ENCODE assay signal across 9 mouse cellular contexts in genomic region chr17:32113523-32114421, GRCm38 (mm10). TPM values are rescaled to one million over a fixed set of nuclear protein-coding genes. Genes with fewer than 3 reads are reported as not detected.
A peak's percentile ranks its signal among the peaks of the same experiment; 100 is the strongest.
DNase-seq lines count a peak whose midpoint lies in the region; ATAC-seq and TF ChIP-seq lines count a peak whose summit lies in the region.
"Had no signal": no experiment of that assay in that cellular context is flagged by ENCODE, and none has a peak within 500 bp of the region (broad histone marks: within the 10 kb centered on the region; RNA-seq: fewer than 3 reads in every experiment).

No protein-coding gene starts in this region.

- H3K4me3 ChIP-seq in cortical plate, adult 2 months (ENCODE audit: insufficient read depth, low read length): peak overlapping the region; percentile 87
- peak overlapping the region; percentile 59 for H3K4me3 ChIP-seq in intestine, embryonic 16.5 days (ENCODE audit: low read length)
- H3K4me3 ChIP-seq in liver, embryonic 12.5 days: peak overlapping the region; percentile 71
- H3K4me3 ChIP-seq: myocyte had no signal

- peak; percentile 37 to 52 for DNase-seq in layer of hippocampus, postnatal 10 days (ENCODE audit: low spot score in 2 of 2)
- DNase-seq in layer of hippocampus, adult 11-12 months (ENCODE audit: low spot score): no peak
- peak; percentile 52 to 61 for DNase-seq in monocyte, adult 2 months (ENCODE audit: low read depth in 1 of 2, low spot score in 2 of 2)
- peak; percentile 63 for DNase-seq in testis, postnatal 14 days (ENCODE audit: low spot score)

- peak; percentile 74 for ATAC-seq in granulocyte monocyte progenitor cell, adult 5-6 weeks (replicated peaks; ENCODE audit: poor library complexity, severe bottlenecking)
- ATAC-seq in intestine, embryonic 16.5 days: peak; percentile 62
- ATAC-seq in liver, embryonic 12.5 days: peak; percentile 73

- no peaks in the 10 kb centered on the region for H3K36me3 ChIP-seq in intestine, embryonic 16.5 days (ENCODE audit: control insufficient read depth, insufficient read depth, low read length)
- H3K36me3 ChIP-seq in liver, embryonic 12.5 days: peaks cover 6% of the 10 kb centered on the region

- H3K27me3 ChIP-seq in intestine, embryonic 16.5 days (replicated peaks; ENCODE audit: control insufficient read depth, insufficient read depth, low read length): no peaks in the 10 kb centered on the region; the same call in 1 of the 2 replicates
- no peaks in the 10 kb centered on the region for H3K27me3 ChIP-seq in liver, embryonic 12.5 days (replicated peaks)

- H3K4me1 ChIP-seq in cortical plate, adult 2 months (ENCODE audit: control insufficient read depth, insufficient read depth, low read length): peaks cover 5% of the 10 kb centered on the region
- peaks cover 27% of the 10 kb centered on the region for H3K4me1 ChIP-seq in intestine, embryonic 16.5 days (ENCODE audit: control insufficient read depth, insufficient read depth, low read length)
- H3K4me1 ChIP-seq in liver, embryonic 12.5 days: peaks cover 98% of the 10 kb centered on the region

- TF ChIP-seq CTCF in cortical plate, adult 2 months (IDR thresholded peaks at IDR 0.05; ENCODE audit: extremely low read depth, insufficient read depth, low read length): no peak

- peak overlapping the region; percentile 98 for H3K4me2 ChIP-seq in intestine, embryonic 16.5 days (ENCODE audit: low read depth, low read length)
- peak overlapping the region; percentile 97 for H3K4me2 ChIP-seq in liver, embryonic 12.5 days

- 2% methylated on average over 56 of the region's 56 CpGs for WGBS in intestine, embryonic 16.5 days
- WGBS in liver, embryonic 12.5 days (ENCODE audit: insufficient replicate concordance): 1% methylated on average over 56 of the region's 56 CpGs

- no peak for TF ChIP-seq POLR2A in cortical plate, adult 2 months (IDR thresholded peaks at IDR 0.05; ENCODE audit: extremely low read depth, insufficient read depth, low read length)

- no peaks in the 10 kb centered on the region for H3K9me3 ChIP-seq in intestine, embryonic 16.5 days (ENCODE audit: control insufficient read depth, low read length)
- H3K9me3 ChIP-seq in liver, embryonic 12.5 days (replicated peaks): no peaks in the 10 kb centered on the region

- peak overlapping the region; percentile 79 for H3K27ac ChIP-seq in cortical plate, adult 2 months (ENCODE audit: insufficient read depth, low read length)
- no peak overlapping the region for H3K27ac ChIP-seq in intestine, embryonic 16.5 days (ENCODE audit: low read length)
- peak overlapping the region; percentile 95 for H3K27ac ChIP-seq in liver, embryonic 12.5 days

- H3K9ac ChIP-seq in intestine, embryonic 16.5 days (ENCODE audit: low read depth, low read length): peak overlapping the region; percentile 72
- peak overlapping the region; percentile 81 for H3K9ac ChIP-seq in liver, embryonic 12.5 days

RNA-seq across cellular contexts. Expression of gene Notch3, which starts 52.9 kb away (rescaled TPM):
- total RNA-seq in layer of hippocampus, postnatal 10 days (2021): 10 to 100 TPM; 21.0 to 23.7 TPM
- 7.5 and 7.8 TPM in 2 replicates for polyA plus RNA-seq in cortical plate, adult 2 months (2012; rRNA removed)
- not detected in 2 replicates for total RNA-seq in granulocyte monocyte progenitor cell, adult 5-6 weeks (2014; fragmentation: Nextera tagmentation)
- total RNA-seq in granulocyte monocyte progenitor cell, adult 5-6 weeks (2017): not detected in 2 replicates
- polyA plus RNA-seq in intestine, embryonic 16.5 days (2015; fragmentation: Nextera tagmentation; extraction: Ambion mirVana): 5.1 and 6.6 TPM in 2 replicates
- polyA plus RNA-seq in liver, embryonic 12.5 days (2016; fragmentation: Nextera tagmentation; extraction: Ambion mirVana): 1.7 and 2.3 TPM in 2 replicates
